Mouse (Mus musculus): ENCODE data around the gene Mark2. TPM values are rescaled to one million over a fixed set of nuclear protein-coding genes. Genes with fewer than 3 reads are reported as not detected.
A peak's percentile ranks its signal among the peaks of the same experiment; 100 is the strongest.

The Mark2 gene
- polyA plus RNA-seq, 1 experiment, result 52.1 TPM

- no peaks in the 10 kb centered on the region for H3K9me3 ChIP-seq (replicated peaks; ENCODE audit: control insufficient read depth, insufficient read depth, low read length, poor library complexity, severe bottlenecking)
- H3K4me1 ChIP-seq (ENCODE audit: control insufficient read depth, insufficient read depth, low read length), result peaks cover 10% of the 10 kb centered on the region
- no peaks in the 10 kb centered on the region for H3K36me3 ChIP-seq (ENCODE audit: control insufficient read depth, insufficient read depth, low read length, poor library complexity, severe bottlenecking)
- H3K27me3 ChIP-seq (ENCODE audit: control insufficient read depth, insufficient read depth, low read length, poor library complexity, severe bottlenecking), result no peaks in the 10 kb centered on the region
- H3K4me3 ChIP-seq (ENCODE audit: low read depth, low read length), result no peak overlapping the region
- no peak overlapping the region for H3K27ac ChIP-seq (ENCODE audit: insufficient read depth, low read length)
- TF ChIP-seq EP300 (IDR thresholded peaks at IDR 0.05; ENCODE audit: insufficient read depth, low read depth, low read length) (no peak), POLR2A (IDR thresholded peaks at IDR 0.05; ENCODE audit: insufficient read depth, low read length) (no peak), CTCF (IDR thresholded peaks at IDR 0.05; ENCODE audit: low read depth, low read length) (no peak)
- H3K9ac ChIP-seq (ENCODE audit: low read depth, poor library complexity, severe bottlenecking), result no peak overlapping the region
These were observed 2.6 kb downstream of the Mark2 start for GRCm38 (mm10) chr19:7339026-7339425.

GRCm38 (mm10) chr19:7337781-7338342 lies 3.8 kb downstream of the Mark2 start:
- no peak overlapping the region for H3K9ac ChIP-seq (ENCODE audit: low read depth, poor library complexity, severe bottlenecking)
- H3K4me1 ChIP-seq (ENCODE audit: control insufficient read depth, insufficient read depth, low read length), result peaks cover 10% of the 10 kb centered on the region
- no peaks in the 10 kb centered on the region for H3K36me3 ChIP-seq (ENCODE audit: control insufficient read depth, insufficient read depth, low read length, poor library complexity, severe bottlenecking)
- H3K9me3 ChIP-seq (replicated peaks; ENCODE audit: control insufficient read depth, insufficient read depth, low read length, poor library complexity, severe bottlenecking), result no peaks in the 10 kb centered on the region
- H3K4me3 ChIP-seq (ENCODE audit: low read depth, low read length), result no peak overlapping the region
- H3K27me3 ChIP-seq (ENCODE audit: control insufficient read depth, insufficient read depth, low read length, poor library complexity, severe bottlenecking), result no peaks in the 10 kb centered on the region
- H3K27ac ChIP-seq (ENCODE audit: insufficient read depth, low read length), result no peak overlapping the region
- TF ChIP-seq CTCF (IDR thresholded peaks at IDR 0.05; ENCODE audit: low read depth, low read length), result no peak
- no peak for TF ChIP-seq POLR2A (IDR thresholded peaks at IDR 0.05; ENCODE audit: insufficient read depth, low read length)
- no peak for TF ChIP-seq EP300 (IDR thresholded peaks at IDR 0.05; ENCODE audit: insufficient read depth, low read depth, low read length)

DNA sequence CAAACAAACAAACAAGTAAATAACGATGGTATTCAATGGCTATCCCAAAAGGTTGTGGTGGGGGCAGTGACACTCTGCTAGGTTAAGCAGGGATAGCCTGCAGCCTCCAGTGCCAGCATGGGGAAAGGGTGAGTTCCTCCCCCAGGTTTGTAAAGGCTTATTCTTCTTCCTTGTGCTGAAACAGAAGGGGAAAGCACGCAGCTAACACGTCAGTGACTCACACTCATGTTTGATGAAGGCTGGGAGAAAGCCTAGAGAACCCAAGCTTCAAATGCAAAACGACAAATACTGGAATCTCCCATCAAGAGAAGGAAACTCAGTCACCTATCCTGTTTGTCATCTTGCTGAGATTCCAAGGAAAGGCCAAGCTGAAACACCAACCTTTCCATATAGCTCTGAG lies 6.0 kb downstream of the Mark2 start:
- Histone ChIP-seq H3K36me3 (ENCODE audit: control insufficient read depth, insufficient read depth, low read length, poor library complexity, severe bottlenecking) (no peaks in the 10 kb centered on the region), H3K27ac (ENCODE audit: insufficient read depth, low read length) (no peak overlapping the region), H3K9ac (ENCODE audit: low read depth, poor library complexity, severe bottlenecking) (no peak overlapping the region), H3K4me3 (ENCODE audit: low read depth, low read length) (no peak overlapping the region), H3K4me1 (ENCODE audit: control insufficient read depth, insufficient read depth, low read length) (peaks cover 10% of the 10 kb centered on the region), H3K9me3 (replicated peaks; ENCODE audit: control insufficient read depth, insufficient read depth, low read length, poor library complexity, severe bottlenecking) (no peaks in the 10 kb centered on the region), H3K27me3 (ENCODE audit: control insufficient read depth, insufficient read depth, low read length, poor library complexity, severe bottlenecking) (no peaks in the 10 kb centered on the region)
- TF ChIP-seq CTCF (IDR thresholded peaks at IDR 0.05; ENCODE audit: low read depth, low read length) (no peak), EP300 (IDR thresholded peaks at IDR 0.05; ENCODE audit: insufficient read depth, low read depth, low read length) (no peak), POLR2A (IDR thresholded peaks at IDR 0.05; ENCODE audit: insufficient read depth, low read length) (no peak)

- 0 out of 2 replicates have a peak overlapping the region, but pooled peaks have one; percentile 12 for H3K27ac ChIP-seq (ENCODE audit: insufficient read depth, low read length)
- no peaks in the 10 kb centered on the region for H3K27me3 ChIP-seq (ENCODE audit: control insufficient read depth, insufficient read depth, low read length, poor library complexity, severe bottlenecking)
- no peaks in the 10 kb centered on the region for H3K36me3 ChIP-seq (ENCODE audit: control insufficient read depth, insufficient read depth, low read length, poor library complexity, severe bottlenecking)
- H3K4me3 ChIP-seq (ENCODE audit: low read depth, low read length), result no peak overlapping the region
- H3K4me1 ChIP-seq (ENCODE audit: control insufficient read depth, insufficient read depth, low read length), result peaks cover 8% of the 10 kb centered on the region
- TF ChIP-seq EP300 (IDR thresholded peaks at IDR 0.05; ENCODE audit: insufficient read depth, low read depth, low read length), result peak; percentile 59
- no peak for TF ChIP-seq CTCF (IDR thresholded peaks at IDR 0.05; ENCODE audit: low read depth, low read length)
- TF ChIP-seq POLR2A (IDR thresholded peaks at IDR 0.05; ENCODE audit: insufficient read depth, low read length), result no peak
- H3K9ac ChIP-seq (ENCODE audit: low read depth, poor library complexity, severe bottlenecking), result no peak overlapping the region
- H3K9me3 ChIP-seq (replicated peaks; ENCODE audit: control insufficient read depth, insufficient read depth, low read length, poor library complexity, severe bottlenecking), result no peaks in the 10 kb centered on the region
These were observed 7.6 kb downstream of the Mark2 start for GRCm38 (mm10) chr19:7334049-7334448.

DNA sequence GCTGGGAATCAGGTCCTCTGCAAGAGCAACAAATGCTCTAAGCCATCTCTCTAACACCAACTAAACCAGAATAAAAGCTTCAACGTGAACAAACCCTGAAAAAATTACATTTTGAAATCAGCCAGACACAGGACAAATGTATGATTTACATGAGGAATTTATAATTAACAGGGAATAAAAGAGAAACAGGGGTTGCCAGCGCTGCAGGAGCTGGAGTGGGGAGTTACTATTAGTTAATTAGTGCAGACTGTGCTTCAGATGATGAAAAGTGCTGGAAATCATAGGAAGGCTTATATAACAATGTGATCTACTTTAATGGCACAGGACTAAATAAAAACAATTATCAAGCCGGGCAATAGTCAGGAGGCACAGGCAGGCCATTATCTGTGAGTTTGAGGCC lies 20.3 kb downstream of the Mark2 start:
- no peak for TF ChIP-seq EP300 (IDR thresholded peaks at IDR 0.05; ENCODE audit: insufficient read depth, low read depth, low read length)
- no peak for TF ChIP-seq CTCF (IDR thresholded peaks at IDR 0.05; ENCODE audit: low read depth, low read length)
- no peak for TF ChIP-seq POLR2A (IDR thresholded peaks at IDR 0.05; ENCODE audit: insufficient read depth, low read length)
- Histone ChIP-seq H3K9ac (ENCODE audit: low read depth, poor library complexity, severe bottlenecking) (no peak overlapping the region), H3K27ac (ENCODE audit: insufficient read depth, low read length) (no peak overlapping the region), H3K9me3 (replicated peaks; ENCODE audit: control insufficient read depth, insufficient read depth, low read length, poor library complexity, severe bottlenecking) (no peaks in the 10 kb centered on the region), H3K4me3 (ENCODE audit: low read depth, low read length) (no peak overlapping the region), H3K4me1 (ENCODE audit: control insufficient read depth, insufficient read depth, low read length) (no peaks in the 10 kb centered on the region), H3K36me3 (ENCODE audit: control insufficient read depth, insufficient read depth, low read length, poor library complexity, severe bottlenecking) (no peaks in the 10 kb centered on the region), H3K27me3 (ENCODE audit: control insufficient read depth, insufficient read depth, low read length, poor library complexity, severe bottlenecking) (no peaks in the 10 kb centered on the region)

- Histone ChIP-seq H3K4me1 (ENCODE audit: control insufficient read depth, insufficient read depth, low read length) (no peaks in the 10 kb centered on the region), H3K4me3 (ENCODE audit: low read depth, low read length) (no peak overlapping the region), H3K9ac (ENCODE audit: low read depth, poor library complexity, severe bottlenecking) (no peak overlapping the region), H3K27ac (ENCODE audit: insufficient read depth, low read length) (no peak overlapping the region), H3K36me3 (ENCODE audit: control insufficient read depth, insufficient read depth, low read length, poor library complexity, severe bottlenecking) (no peaks in the 10 kb centered on the region), H3K9me3 (replicated peaks; ENCODE audit: control insufficient read depth, insufficient read depth, low read length, poor library complexity, severe bottlenecking) (no peaks in the 10 kb centered on the region), H3K27me3 (ENCODE audit: control insufficient read depth, insufficient read depth, low read length, poor library complexity, severe bottlenecking) (no peaks in the 10 kb centered on the region)
- TF ChIP-seq EP300 (IDR thresholded peaks at IDR 0.05; ENCODE audit: insufficient read depth, low read depth, low read length) (no peak), CTCF (IDR thresholded peaks at IDR 0.05; ENCODE audit: low read depth, low read length) (no peak), POLR2A (IDR thresholded peaks at IDR 0.05; ENCODE audit: insufficient read depth, low read length) (no peak)
These were observed 21.5 kb downstream of the Mark2 start for GRCm38 (mm10) chr19:7320181-7320580.
